Mouse (Mus musculus) liver, embryonic 16.5 days (tissue): ENCODE measurements around the gene Fbxo36. TPM values are rescaled to one million over a fixed set of nuclear protein-coding genes. Genes with fewer than 3 reads are reported as not detected.

Source experiments
- ATAC-seq: fragments of 200-750 bp; cut with Nextera tagmentation; 2 replicates; pipeline ENCODE4 v1.8.0; 2017; ENCODE audit warnings: low read depth, mild to moderate bottlenecking, moderate number of reproducible peaks, moderate library complexity
- H3K27ac ChIP-seq: fragments of 300-500 bp; sonication (generic); 2 replicates; pipeline ENCODE4 v1.5.1; 2014; ENCODE audit warnings: mild to moderate bottlenecking, low read length
- H3K27me3 ChIP-seq: fragments of 300-500 bp; sonication (generic); 2 replicates; pipeline ENCODE4 v1.6.1; 2014; ENCODE audit warnings: low read depth, low read length, mixed read lengths; ENCODE audit not compliant: control insufficient read depth, insufficient read depth
- H3K36me3 ChIP-seq: fragments of 300-500 bp; sonication (generic); 2 replicates; pipeline ENCODE4 v1.6.1; 2014; ENCODE audit warnings: mild to moderate bottlenecking; ENCODE audit not compliant: control insufficient read depth, insufficient read depth
- H3K4me1 ChIP-seq: fragments of 300-500 bp; sonication (generic); 2 replicates; pipeline ENCODE4 v1.6.1; 2014; ENCODE audit warnings: low read depth, low read length, mixed read lengths; ENCODE audit not compliant: control insufficient read depth
- H3K4me2 ChIP-seq: fragments of 300-500 bp; sonication (generic); 2 replicates; pipeline ENCODE4 v1.6.1; 2014; ENCODE audit warnings: low read depth, low read length, mixed read lengths
- H3K4me3 ChIP-seq: fragments of 300-500 bp; sonication (generic); 2 replicates; pipeline ENCODE4 v1.5.1; 2014; ENCODE audit warnings: low read depth, mild to moderate bottlenecking, low read length
- H3K9ac ChIP-seq: fragments of 300-500 bp; sonication (generic); 2 replicates; pipeline ENCODE4 v1.6.1; 2014; ENCODE audit warnings: low read depth, low read length
- H3K9me3 ChIP-seq: fragments of 300-500 bp; sonication (generic); replicated peaks from 2 replicates; pipeline ENCODE4 v1.6.1; 2016; ENCODE audit warnings: low read length; ENCODE audit not compliant: control insufficient read depth
- WGBS: fragments of 180-500 bp; shearing (Covaris S2); extraction: QIAGEN DNeasy Blood & Tissue Kit; methylation state at CpG from one replicate; pipeline ENCODE4 v1.1.7; 2014; ENCODE audit not compliant: insufficient replicate concordance; 5-methylcytosine and 5-hydroxymethylcytosine counted together
- polyA plus RNA-seq: library from polyadenylated mRNA; unstranded; fragments of >200 nt; fragmentation: Nextera tagmentation; extraction: Ambion mirVana; gene quantifications from 2 replicates; pipeline ENCODE4 v1.2.1, GENCODE M21; 2015

The Fbxo36 gene
- polyA plus RNA-seq, 1 experiment from 2014 or later: 4.4 TPM

- Histone ChIP-seq H3K4me1 (no peaks in the 10 kb centered on the region), H3K4me3 (no peak overlapping the region), H3K4me2 (no peak overlapping the region), H3K9ac (no peak overlapping the region), H3K27ac (no peak overlapping the region), H3K27me3 (no peaks in the 10 kb centered on the region), H3K9me3 (no peaks in the 10 kb centered on the region), H3K36me3 (no peaks in the 10 kb centered on the region)
- ATAC-seq: no peak
- WGBS: 76% methylated on average over 9 of the region's 9 CpGs
Observed at GRCm38 (mm10) chr1:84891746-84892145, 52.1 kb downstream of the Fbxo36 start.

GRCm38 (mm10) chr1:84897364-84897763 lies 57.7 kb downstream of the Fbxo36 start:
- no peak for ATAC-seq
- Histone ChIP-seq H3K36me3 (no peaks in the 10 kb centered on the region), H3K27ac (no peak overlapping the region), H3K4me1 (no peaks in the 10 kb centered on the region), H3K9me3 (no peaks in the 10 kb centered on the region), H3K4me3 (no peak overlapping the region), H3K27me3 (no peaks in the 10 kb centered on the region), H3K9ac (no peak overlapping the region), H3K4me2 (no peak overlapping the region)
- 58% methylated on average over 6 of the region's 6 CpGs for WGBS

GRCm38 (mm10) chr1:84899156-84899555 lies 59.5 kb downstream of the Fbxo36 start:
- H3K9me3 ChIP-seq: no peaks in the 10 kb centered on the region
- H3K27ac ChIP-seq: no peak overlapping the region
- no peaks in the 10 kb centered on the region for H3K36me3 ChIP-seq
- H3K4me2 ChIP-seq: no peak overlapping the region
- H3K9ac ChIP-seq: no peak overlapping the region
- WGBS: 70% methylated on average over 6 of the region's 6 CpGs
- no peaks in the 10 kb centered on the region for H3K27me3 ChIP-seq
- H3K4me1 ChIP-seq: no peaks in the 10 kb centered on the region
- ATAC-seq: no peak
- H3K4me3 ChIP-seq: no peak overlapping the region

- no peak overlapping the region for H3K4me3 ChIP-seq
- H3K27me3 ChIP-seq: no peaks in the 10 kb centered on the region
- no peak overlapping the region for H3K9ac ChIP-seq
- no peak overlapping the region for H3K4me2 ChIP-seq
- no peaks in the 10 kb centered on the region for H3K36me3 ChIP-seq
- no peak for ATAC-seq
- no peak overlapping the region for H3K27ac ChIP-seq
- no peaks in the 10 kb centered on the region for H3K9me3 ChIP-seq
- no peaks in the 10 kb centered on the region for H3K4me1 ChIP-seq
- 74% methylated on average over 2 of the region's 2 CpGs for WGBS
Observed at GRCm38 (mm10) chr1:84904467-84904866, 64.8 kb downstream of the Fbxo36 start.

- no peaks in the 10 kb centered on the region for H3K27me3 ChIP-seq
- no peak for ATAC-seq
- H3K36me3 ChIP-seq: no peaks in the 10 kb centered on the region
- H3K4me3 ChIP-seq: no peak overlapping the region
- H3K9me3 ChIP-seq: no peaks in the 10 kb centered on the region
- H3K4me1 ChIP-seq: no peaks in the 10 kb centered on the region
- 51% methylated on average over 8 of the region's 8 CpGs for WGBS
- H3K9ac ChIP-seq: no peak overlapping the region
- no peak overlapping the region for H3K27ac ChIP-seq
- no peak overlapping the region for H3K4me2 ChIP-seq
Observed at GRCm38 (mm10) chr1:84910177-84910804, 70.7 kb downstream of the Fbxo36 start.

GRCm38 (mm10) chr1:84912571-84912970 lies 72.9 kb downstream of the Fbxo36 start:
- Histone ChIP-seq H3K4me2 (no peak overlapping the region), H3K9ac (no peak overlapping the region), H3K27ac (no peak overlapping the region), H3K27me3 (no peaks in the 10 kb centered on the region), H3K36me3 (no peaks in the 10 kb centered on the region), H3K9me3 (no peaks in the 10 kb centered on the region), H3K4me3 (no peak overlapping the region), H3K4me1 (no peaks in the 10 kb centered on the region)
- 77% methylated on average over 11 of the region's 11 CpGs for WGBS
- ATAC-seq: no peak

GRCm38 (mm10) chr1:84915010-84915409 lies 75.4 kb downstream of the Fbxo36 start:
- ATAC-seq: no peak
- Histone ChIP-seq H3K27me3 (no peaks in the 10 kb centered on the region), H3K4me3 (no peak overlapping the region), H3K4me2 (no peak overlapping the region), H3K36me3 (no peaks in the 10 kb centered on the region), H3K9ac (no peak overlapping the region), H3K27ac (no peak overlapping the region), H3K4me1 (no peaks in the 10 kb centered on the region), H3K9me3 (no peaks in the 10 kb centered on the region)
- 10% methylated on average over 4 of the region's 4 CpGs for WGBS

GRCm38 (mm10) chr1:84918865-84919264 lies 79.2 kb downstream of the Fbxo36 start:
- 65% methylated on average over 3 of the region's 3 CpGs for WGBS

GRCm38 (mm10) chr1:84923432-84923831 lies 83.8 kb downstream of the Fbxo36 start:
- no peak overlapping the region for H3K9ac ChIP-seq
- H3K9me3 ChIP-seq: no peaks in the 10 kb centered on the region
- H3K27me3 ChIP-seq: no peaks in the 10 kb centered on the region
- H3K4me1 ChIP-seq: no peaks in the 10 kb centered on the region
- no peak overlapping the region for H3K4me3 ChIP-seq
- 46% methylated on average over 2 of the region's 2 CpGs for WGBS
- no peak overlapping the region for H3K4me2 ChIP-seq
- no peaks in the 10 kb centered on the region for H3K36me3 ChIP-seq
- ATAC-seq: no peak
- H3K27ac ChIP-seq: no peak overlapping the region

More at GRCm38 (mm10) chr1:84918865-84919264, 79.2 kb downstream of the Fbxo36 start:
- no peaks in the 10 kb centered on the region for H3K9me3 ChIP-seq
- ATAC-seq: no peak
- no peaks in the 10 kb centered on the region for H3K36me3 ChIP-seq
- no peak overlapping the region for H3K4me3 ChIP-seq
- H3K4me1 ChIP-seq: no peaks in the 10 kb centered on the region
- H3K4me2 ChIP-seq: no peak overlapping the region
- no peak overlapping the region for H3K9ac ChIP-seq
- H3K27me3 ChIP-seq: no peaks in the 10 kb centered on the region
- H3K27ac ChIP-seq: no peak overlapping the region
